Mouse (Mus musculus) layer of hippocampus, adult 2 months (tissue): ENCODE results near the gene Ppif. TPM values are rescaled to one million over a fixed set of nuclear protein-coding genes. Genes with fewer than 3 reads are reported as not detected.

ENCODE experiments used
- DNase-seq, 2 experiments: peaks; one replicate each; pipeline ENCODE4 v3.0.0; 2022; ENCODE audit warnings: low spot score in 2 of 2
- H3K27ac ChIP-seq: fragments of 200-600 bp; 2 replicates; pipeline ENCODE4 v1.8.1; 2022
- H3K4me3 ChIP-seq: fragments of 200-600 bp; 2 replicates; pipeline ENCODE4 v1.8.1; 2022; ENCODE audit warnings: mild to moderate bottlenecking
- CTCF ChIP-seq: fragments of 200-600 bp; conservative IDR thresholded peaks from 2 replicates; pipeline ENCODE4 v1.8.1; 2022; ENCODE audit warnings: antibody characterized with exemption, mild to moderate bottlenecking, moderate library complexity
- total RNA-seq, 2 experiments: library from RNA; stranded (reverse); gene quantifications; 2 replicates each; pipeline ENCODE4 v1.2.3; 2021

Gene Ppif
- total RNA-seq, 2 experiments from 2014 or later, result 27.4 to 34.2 TPM

DNA sequence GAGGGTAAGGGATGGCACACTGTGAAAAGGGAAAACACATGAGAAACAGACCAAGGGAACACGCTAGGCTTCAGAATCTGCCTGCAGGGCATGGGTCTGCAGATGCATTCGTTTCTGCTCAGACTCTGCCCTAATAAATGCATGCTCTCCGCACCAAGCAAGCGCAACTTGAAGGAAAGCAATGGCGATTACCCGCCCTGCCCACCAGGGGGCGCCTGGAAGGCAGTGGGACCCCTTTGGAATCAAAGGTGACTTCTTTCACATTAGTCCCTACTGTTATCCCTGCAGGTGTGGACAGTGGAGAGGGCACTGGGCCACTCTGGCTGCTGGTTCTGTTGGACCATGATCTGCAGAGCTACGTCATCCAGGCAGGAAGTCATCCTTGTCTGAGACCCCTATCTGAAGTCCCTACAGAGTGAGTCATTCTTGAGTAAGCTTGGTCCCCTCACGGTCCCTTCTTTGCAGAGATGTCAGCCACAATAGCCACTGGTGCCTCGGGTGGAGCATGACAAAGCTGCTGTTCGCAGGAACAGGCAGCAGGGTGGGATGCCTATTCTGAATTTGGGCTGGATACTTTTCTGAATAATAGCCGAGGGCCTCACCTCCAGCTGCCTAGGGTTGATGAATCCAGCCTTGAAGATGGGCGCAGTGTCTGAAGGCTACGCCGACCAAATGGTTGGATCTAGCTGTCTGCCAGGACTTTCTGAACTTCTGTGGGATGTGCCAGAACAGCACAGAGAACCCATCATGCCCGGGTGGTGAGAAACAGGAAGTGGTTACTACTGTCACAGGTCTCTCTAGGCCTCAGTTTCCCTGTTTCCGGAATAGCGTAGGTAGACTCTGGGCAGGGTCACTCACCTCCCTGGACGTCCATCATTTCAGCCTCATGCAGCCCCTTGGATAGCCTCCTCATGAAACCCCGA, 32.5 kb downstream of the Ppif start:
- DNase-seq, result no peak
- peak; percentile 92 for TF ChIP-seq CTCF
- peak overlapping the region; percentile 54 for H3K27ac ChIP-seq

GRCm38 (mm10) chr14:25727149-25727510, 33.2 kb downstream of the Ppif start:
- no peak for DNase-seq
- peak; percentile 29; the same call in 1 of the 2 replicates for TF ChIP-seq CTCF
- no peak overlapping the region for H3K4me3 ChIP-seq
- H3K27ac ChIP-seq, result peak overlapping the region; percentile 55; the same call in 1 of the 2 replicates

More for the DNA sequence above, 32.5 kb downstream of the Ppif start:
- H3K4me3 ChIP-seq, result no peak overlapping the region

- no peak for TF ChIP-seq CTCF
Measured at GRCm38 (mm10) chr14:25734736-25735716, 41.1 kb downstream of the Ppif start.

GRCm38 (mm10) chr14:25736140-25736539, 42.2 kb downstream of the Ppif start:
- TF ChIP-seq CTCF, result no peak
- peak overlapping the region; percentile 79 for H3K27ac ChIP-seq
- DNase-seq, result no peak
- no peak overlapping the region for H3K4me3 ChIP-seq

More at GRCm38 (mm10) chr14:25734736-25735716, 41.1 kb downstream of the Ppif start:
- Histone ChIP-seq H3K27ac (peak overlapping the region; percentile 79), H3K4me3 (no peak overlapping the region)
- no peak for DNase-seq

- no peak overlapping the region for H3K4me3 ChIP-seq
- no peak for TF ChIP-seq CTCF
- peak overlapping the region; percentile 79 for H3K27ac ChIP-seq
- DNase-seq, result peak; percentile 75 to 79
Measured at GRCm38 (mm10) chr14:25736589-25736988, 42.6 kb downstream of the Ppif start.

GRCm38 (mm10) chr14:25738591-25739001, 44.6 kb downstream of the Ppif start:
- TF ChIP-seq CTCF, result no peak
- no peak overlapping the region for H3K4me3 ChIP-seq
- peak in 1 of 2 experiments; percentile 35 for DNase-seq
- peak overlapping the region; percentile 87 for H3K27ac ChIP-seq

GRCm38 (mm10) chr14:25739957-25740565, 46.1 kb downstream of the Ppif start:
- TF ChIP-seq CTCF, result peak; percentile 58
- DNase-seq, result peak; percentile 67 to 89
- Histone ChIP-seq H3K4me3 (no peak overlapping the region), H3K27ac (peak overlapping the region; percentile 87)

DNA sequence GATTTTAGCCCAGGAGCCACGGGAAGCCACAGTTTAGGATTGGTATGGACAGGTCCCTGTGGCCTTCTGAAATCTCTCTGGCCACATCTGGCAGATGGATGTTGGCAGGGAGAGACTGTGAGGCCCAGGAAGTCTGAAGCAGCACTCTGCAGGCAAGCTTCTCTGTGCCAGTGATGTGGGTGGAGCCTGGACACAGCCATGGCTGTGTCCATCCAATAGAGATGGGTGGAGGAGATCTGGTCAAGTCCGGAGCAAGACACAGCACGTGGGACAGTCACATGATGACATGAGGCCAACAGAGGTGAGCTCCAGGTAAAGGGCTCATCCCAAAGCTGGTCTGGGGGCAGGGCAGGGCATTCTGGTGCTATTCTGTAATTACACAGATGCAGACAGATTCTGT, 47.3 kb downstream of the Ppif start:
- TF ChIP-seq CTCF, result no peak
- Histone ChIP-seq H3K27ac (peak overlapping the region; percentile 87), H3K4me3 (no peak overlapping the region)
- DNase-seq, result no peak

- Histone ChIP-seq H3K4me3 (no peak overlapping the region), H3K27ac (peak overlapping the region; percentile 87; the same call in 1 of the 2 replicates)
- DNase-seq, result no peak
- peak; percentile 45 for TF ChIP-seq CTCF
Measured at GRCm38 (mm10) chr14:25741840-25742367, 48.0 kb downstream of the Ppif start.

DNA sequence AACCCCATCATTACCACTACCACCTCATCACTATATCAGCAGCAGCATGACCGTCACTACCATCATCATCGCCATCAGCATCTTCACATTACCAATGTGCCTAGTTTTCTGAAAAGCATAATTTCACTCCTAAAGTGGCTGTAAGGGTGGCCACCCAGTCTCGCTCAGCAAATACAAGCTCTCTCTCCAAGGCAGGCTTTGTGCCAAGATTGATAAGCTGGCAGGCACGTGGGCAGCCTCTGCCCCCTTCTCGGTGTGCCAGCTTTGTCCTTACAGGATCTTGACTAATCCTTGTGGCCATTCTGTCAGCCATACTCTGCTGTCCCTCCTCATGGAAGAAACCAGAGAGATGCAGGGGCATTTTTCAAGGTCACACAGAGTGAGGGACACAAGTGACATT, 49.0 kb downstream of the Ppif start:
- H3K4me3 ChIP-seq, result no peak overlapping the region
- 0 out of 2 replicates have a peak overlapping the region, but pooled peaks have one; percentile 43 for H3K27ac ChIP-seq
- no peak for TF ChIP-seq CTCF
- no peak for DNase-seq

DNA sequence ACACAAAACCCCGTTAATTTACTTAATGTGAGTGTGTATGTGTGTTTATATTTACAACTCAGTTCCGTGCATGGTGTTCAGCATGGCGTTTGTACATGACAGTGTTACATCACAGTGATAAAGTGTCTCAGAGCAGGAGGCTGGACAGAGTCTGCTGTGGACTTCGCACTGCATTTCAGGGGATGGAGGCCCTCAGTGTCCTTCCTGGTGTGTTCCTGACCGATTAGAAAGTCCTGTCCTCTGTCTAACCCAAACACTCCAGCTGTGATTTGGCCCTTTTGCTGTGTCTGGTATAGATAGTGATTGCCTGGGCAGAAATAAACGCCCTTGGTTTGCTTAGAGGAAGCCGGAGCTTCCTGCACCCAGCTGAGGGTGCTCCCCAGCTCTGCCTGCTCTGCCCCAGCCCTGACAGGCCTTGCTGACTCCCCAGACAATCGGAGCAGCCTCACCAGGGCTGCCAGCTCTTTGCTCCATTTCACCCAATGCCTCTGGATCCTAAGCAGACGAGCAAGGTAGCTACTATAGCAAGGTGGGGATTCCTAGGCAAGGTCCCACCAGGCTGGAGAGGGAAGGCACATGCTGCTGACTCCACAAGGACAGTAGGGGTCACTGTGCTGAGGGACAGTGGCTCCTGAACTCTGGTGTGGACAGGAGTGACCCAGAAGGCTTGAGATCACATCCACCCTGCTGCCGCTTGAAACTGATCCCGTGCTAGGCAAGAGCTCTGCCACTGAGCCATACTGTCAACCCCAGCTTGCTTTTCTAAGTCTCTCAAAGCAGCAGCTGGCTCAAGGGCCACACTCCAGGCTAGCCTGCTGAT, 51.6 kb downstream of the Ppif start:
- peak; percentile 42 for TF ChIP-seq CTCF
- Histone ChIP-seq H3K4me3 (no peak overlapping the region), H3K27ac (peak overlapping the region; percentile 72)
- no peak for DNase-seq

DNA sequence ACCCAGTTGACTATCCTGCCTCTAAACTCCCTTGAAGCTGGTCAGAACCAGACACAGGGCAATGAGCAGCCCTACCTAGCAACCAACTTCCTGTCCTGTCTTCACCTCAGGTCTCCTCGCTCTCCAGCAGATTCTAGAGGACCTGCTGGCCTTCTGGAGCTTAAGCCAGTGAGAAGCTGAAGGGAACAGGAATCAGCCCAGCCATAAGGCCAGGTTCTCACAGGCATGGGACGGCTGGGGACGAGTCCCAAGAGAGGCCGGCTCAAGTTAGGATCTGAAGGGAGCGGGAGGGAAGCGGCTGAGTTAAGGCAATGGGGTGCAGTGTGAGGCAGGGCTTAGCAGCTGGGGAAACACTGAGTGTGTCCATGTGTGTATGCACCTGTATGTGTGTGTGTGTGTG, 52.4 kb downstream of the Ppif start:
- Histone ChIP-seq H3K27ac (peak overlapping the region; percentile 72; the same call in 1 of the 2 replicates), H3K4me3 (no peak overlapping the region)
- no peak for TF ChIP-seq CTCF
- DNase-seq, result no peak
